Mouse (Mus musculus): ENCODE data around the gene Ankrd10. TPM values are rescaled to one million over a fixed set of nuclear protein-coding genes. Genes with fewer than 3 reads are reported as not detected.
"Not testable (repeated sequence)": the region's sequence is repeated elsewhere in the genome, so short reads cannot be mapped to it uniquely, and the experiment has no call there.

Ankrd10 gene
- polyA plus RNA-seq, 1 experiment from 2014 or later, result 99.9 TPM

- WGBS, result 86% methylated on average over 22 of the region's 22 CpGs
- DNase-seq (ENCODE audit: low spot score), result no peak
- Histone ChIP-seq H3K9me3 (replicated peaks) (no peaks in the 10 kb centered on the region; the same call in 1 of the 2 replicates), H3K27ac (replicated peaks) (no peak overlapping the region), H3K27me3 (ENCODE audit: low read depth, poor library complexity, severe bottlenecking) (no peaks in the 10 kb centered on the region), H3K4me1 (no peaks in the 10 kb centered on the region), H3K4me3 (no peak overlapping the region), H3K36me3 (peaks cover 56% of the 10 kb centered on the region)
These were observed 66.1 kb downstream of the Ankrd10 start for GRCm38 (mm10) chr8:11569260-11570097.

DNA sequence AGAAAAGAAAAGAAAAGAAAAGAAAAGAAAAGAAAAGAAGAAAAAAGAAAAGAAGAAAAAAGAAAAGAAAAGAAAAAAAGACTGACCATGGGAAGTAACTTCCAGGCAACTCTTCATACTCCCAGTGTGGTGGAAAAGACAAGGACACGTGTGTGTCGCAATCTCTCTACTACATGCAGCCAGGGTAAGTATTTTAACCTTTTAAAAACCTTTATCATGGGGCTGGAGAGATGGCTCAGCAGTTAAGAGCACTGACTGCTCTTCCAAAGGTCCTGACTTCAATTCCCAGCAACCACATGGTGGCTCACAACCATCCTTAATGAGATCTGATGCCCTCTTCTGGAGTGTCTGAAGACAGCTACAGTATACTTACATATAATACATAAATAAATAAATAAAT, 67.4 kb downstream of the Ankrd10 start:
- peaks cover 69% of the 10 kb centered on the region for H3K36me3 ChIP-seq
- H3K4me3 ChIP-seq; H3K27ac ChIP-seq (replicated peaks); H3K9me3 ChIP-seq (replicated peaks); H3K4me1 ChIP-seq; H3K27me3 ChIP-seq (ENCODE audit: low read depth, poor library complexity, severe bottlenecking); DNase-seq (ENCODE audit: low spot score): not testable (repeated sequence)
- 95% methylated on average over 2 of the region's 2 CpGs for WGBS

- Histone ChIP-seq H3K9me3 (replicated peaks) (no peaks in the 10 kb centered on the region; the same call in 1 of the 2 replicates), H3K4me1 (peaks cover 1% of the 10 kb centered on the region; the same call in 1 of the 2 replicates), H3K27ac (replicated peaks) (no peak overlapping the region), H3K36me3 (peaks cover 93% of the 10 kb centered on the region), H3K4me3 (no peak overlapping the region), H3K27me3 (ENCODE audit: low read depth, poor library complexity, severe bottlenecking) (no peaks in the 10 kb centered on the region)
- no peak for DNase-seq (ENCODE audit: low spot score)
- 89% methylated on average over 7 of the region's 7 CpGs for WGBS
These were observed 70.8 kb downstream of the Ankrd10 start for GRCm38 (mm10) chr8:11564721-11565120.

GRCm38 (mm10) chr8:11564236-11564635, 71.3 kb downstream of the Ankrd10 start:
- H3K27me3 ChIP-seq (ENCODE audit: low read depth, poor library complexity, severe bottlenecking), result no peaks in the 10 kb centered on the region
- H3K27ac ChIP-seq (replicated peaks), result no peak overlapping the region
- peaks cover 88% of the 10 kb centered on the region for H3K36me3 ChIP-seq
- no peak overlapping the region for H3K4me3 ChIP-seq
- H3K4me1 ChIP-seq, result peaks cover 6% of the 10 kb centered on the region
- 93% methylated on average over 5 of the region's 5 CpGs for WGBS
- no peak for DNase-seq (ENCODE audit: low spot score)
- H3K9me3 ChIP-seq (replicated peaks), result no peaks in the 10 kb centered on the region; the same call in 1 of the 2 replicates

Small RNA genes within 50 kb of the gene (microRNA-seq; reads per million reads assigned to microRNA genes)
- gene Mir7238, result 3.0 reads per million, percentile 2 among the genes with 10 or more reads in this experiment

Other genes with a start within 250 kb of the Ankrd10 start
- gene Rab20, start 157.0 kb downstream of the Ankrd10 start, polyA plus RNA-seq (2016; fragmentation: Nextera tagmentation; extraction: Ambion mirVana), result 0.60 and 1.3 TPM in 2 replicates
- gene Naxd, start 138.3 kb downstream of the Ankrd10 start, polyA plus RNA-seq (2016; fragmentation: Nextera tagmentation; extraction: Ambion mirVana), result 114 and 116 TPM in 2 replicates
- gene Cars2, start 85.0 kb downstream of the Ankrd10 start, polyA plus RNA-seq (2016; fragmentation: Nextera tagmentation; extraction: Ambion mirVana), result 18.7 and 19.9 TPM in 2 replicates
- 31.2 and 34.0 TPM in 2 replicates for gene Ing1, start 80.2 kb downstream of the Ankrd10 start, polyA plus RNA-seq (2016; fragmentation: Nextera tagmentation; extraction: Ambion mirVana)
- gene 1700016D06Rik, start 65.3 kb upstream of the Ankrd10 start, polyA plus RNA-seq (2016; fragmentation: Nextera tagmentation; extraction: Ambion mirVana), result 0.09 TPM in 1 of 2 replicates, not detected in the other
- gene Arhgef7, start 92.0 kb upstream of the Ankrd10 start, polyA plus RNA-seq (2016; fragmentation: Nextera tagmentation; extraction: Ambion mirVana), result 47.4 and 56.9 TPM in 2 replicates
- gene Tex29, start 204.7 kb upstream of the Ankrd10 start, polyA plus RNA-seq (2016; fragmentation: Nextera tagmentation; extraction: Ambion mirVana), result 0.20 TPM in 1 of 2 replicates, not detected in the other